Mouse (Mus musculus): ENCODE data around the gene Calr.
A peak's percentile ranks its signal among the peaks of the same experiment; 100 is the strongest.

Calr gene

GRCm38 (mm10) chr8:84846722-84847572 lies at the start of gene Calr:
Calr (minus strand) TSS chr8:84846934.
- peak; percentile 94 to 100 for DNase-seq (ENCODE audit: low spot score in 2 of 2)

GRCm38 (mm10) chr8:84895963-84896362 lies 49.2 kb upstream of the Calr start:
- DNase-seq (ENCODE audit: low spot score in 2 of 2) = no peak

- DNase-seq (ENCODE audit: low spot score in 2 of 2) = peak; percentile 70 to 91
These were observed 47.0 kb upstream of the Calr start, which contains the start of gene Gcdh for GRCm38 (mm10) chr8:84893709-84894134. Gcdh (minus strand) TSS chr8:84893921.

GRCm38 (mm10) chr8:84892993-84893708 lies 46.4 kb upstream of the Calr start:
- DNase-seq (ENCODE audit: low spot score in 2 of 2) = no peak

- DNase-seq (ENCODE audit: low spot score in 2 of 2) = no peak
These were observed 42.4 kb upstream of the Calr start for GRCm38 (mm10) chr8:84889141-84889540.

GRCm38 (mm10) chr8:84888280-84888679 lies 41.5 kb upstream of the Calr start:
- no peak for DNase-seq (ENCODE audit: low spot score in 2 of 2)

- DNase-seq (ENCODE audit: low spot score in 2 of 2) = no peak
These were observed 38.0 kb upstream of the Calr start for GRCm38 (mm10) chr8:84884728-84885127.

GRCm38 (mm10) chr8:84878915-84879314 lies 32.2 kb upstream of the Calr start:
- DNase-seq (ENCODE audit: low spot score in 2 of 2) = no peak

GRCm38 (mm10) chr8:84877297-84878035 lies 30.7 kb upstream of the Calr start:
- no peak for DNase-seq (ENCODE audit: low spot score in 2 of 2)

GRCm38 (mm10) chr8:84874339-84874738 lies 27.6 kb upstream of the Calr start:
- DNase-seq (ENCODE audit: low spot score in 2 of 2) = no peak

- no peak for DNase-seq (ENCODE audit: low spot score in 2 of 2)
These were observed 26.3 kb upstream of the Calr start for GRCm38 (mm10) chr8:84873016-84873415.

- DNase-seq (ENCODE audit: low spot score in 2 of 2) = peak in 1 of 2 experiments; percentile 25
These were observed 25.7 kb upstream of the Calr start for GRCm38 (mm10) chr8:84872309-84872965.

- peak; percentile 61 to 71 for DNase-seq (ENCODE audit: low spot score in 2 of 2)
These were observed 24.9 kb upstream of the Calr start, which contains the start of gene Syce2 for GRCm38 (mm10) chr8:84871376-84872308. Syce2 (plus strand) TSS chr8:84872111.

- peak; percentile 87 to 90 for DNase-seq (ENCODE audit: low spot score in 2 of 2)
These were observed 10.2 kb upstream of the Calr start, which contains the start of gene Farsa for GRCm38 (mm10) chr8:84856864-84857441. Farsa (plus strand) TSS chr8:84856989.

GRCm38 (mm10) chr8:84856434-84856833 lies 9.7 kb upstream of the Calr start:
- DNase-seq (ENCODE audit: low spot score in 2 of 2) = no peak

- no peak for DNase-seq (ENCODE audit: low spot score in 2 of 2)
These were observed 1.1 kb upstream of the Calr start for GRCm38 (mm10) chr8:84847684-84848435.

GRCm38 (mm10) chr8:84846094-84846721 lies 526 bp downstream of the Calr start:
- no peak for DNase-seq (ENCODE audit: low spot score in 2 of 2)

- DNase-seq (ENCODE audit: low spot score in 2 of 2) = no peak
These were observed 1.2 kb downstream of the Calr start for GRCm38 (mm10) chr8:84845355-84846093.

All from urinary bladder, adult 18-20 months (tissue).